Mouse (Mus musculus): ENCODE measurements around the gene Sult4a1.

DNA sequence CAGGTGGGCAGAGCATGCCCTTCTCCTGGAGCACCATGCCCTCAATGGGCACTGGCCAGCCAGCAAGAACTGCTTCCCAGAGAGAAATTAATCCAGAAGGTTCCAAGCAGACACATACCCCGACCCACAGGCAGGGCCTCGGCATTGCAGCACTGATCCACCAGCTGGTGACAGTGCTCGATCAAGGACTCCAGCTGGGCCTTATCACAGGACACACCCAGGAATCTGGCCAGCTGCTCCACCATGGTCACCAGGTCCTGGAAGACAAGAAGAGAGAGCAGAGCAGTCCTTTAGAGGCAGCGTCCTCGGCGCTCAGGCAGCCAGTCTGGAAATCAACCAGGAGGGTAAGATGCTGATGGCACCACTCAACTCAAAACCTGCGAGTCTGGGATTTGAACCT, 25.5 kb downstream of the Sult4a1 start:
- TF ChIP-seq EP300 (IDR thresholded peaks at IDR 0.05; ENCODE audit: low read depth) (no peak), CTCF (IDR thresholded peaks at IDR 0.05; ENCODE audit: low read depth) (no peak)
